Mouse (Mus musculus): ENCODE results near the gene Fam129b. TPM values are rescaled to one million over a fixed set of nuclear protein-coding genes. Genes with fewer than 3 reads are reported as not detected.
A peak's percentile ranks its signal among the peaks of the same experiment; 100 is the strongest.

Gene Fam129b
- polyA plus RNA-seq, 1 experiment from 2014 or later: 47.1 TPM

DNA sequence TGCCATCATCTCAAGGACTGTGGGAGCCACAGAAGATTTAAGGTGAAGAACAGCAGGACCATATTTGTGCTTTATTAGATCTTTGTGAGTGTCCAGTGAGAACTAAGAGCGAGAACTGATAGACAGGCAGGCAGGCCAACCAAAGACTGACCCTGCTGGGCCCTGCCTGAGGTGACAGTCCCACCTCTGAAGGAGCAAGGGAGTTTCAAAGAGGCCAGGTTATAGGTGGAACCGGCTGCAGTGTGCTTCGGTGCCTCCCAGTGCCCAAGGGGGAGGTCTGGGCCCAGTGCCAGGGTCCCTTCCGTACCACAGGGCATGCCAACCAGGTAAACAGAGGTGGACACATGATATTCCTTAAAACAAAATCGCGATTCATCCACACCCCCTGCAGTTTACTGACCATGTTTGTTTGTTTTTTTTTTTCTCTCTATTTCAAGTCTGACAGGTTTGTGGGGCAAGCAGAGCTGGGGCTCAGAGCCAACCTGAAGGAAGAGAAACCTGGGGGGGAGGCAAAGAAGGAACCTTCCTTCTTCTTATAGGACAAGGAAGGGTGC is 6.1 kb upstream of the Fam129b start:
- WGBS: 53% methylated on average over 6 of the region's 6 CpGs
- DNase-seq (ENCODE audit: low spot score): no peak
- Histone ChIP-seq H3K4me1 (peaks cover 38% of the 10 kb centered on the region), H3K9me3 (no peaks in the 10 kb centered on the region), H3K27me3 (ENCODE audit: insufficient read depth, poor library complexity, severe bottlenecking) (no peaks in the 10 kb centered on the region), H3K4me3 (no peak overlapping the region), H3K27ac (no peak overlapping the region), H3K36me3 (no peaks in the 10 kb centered on the region)

DNA sequence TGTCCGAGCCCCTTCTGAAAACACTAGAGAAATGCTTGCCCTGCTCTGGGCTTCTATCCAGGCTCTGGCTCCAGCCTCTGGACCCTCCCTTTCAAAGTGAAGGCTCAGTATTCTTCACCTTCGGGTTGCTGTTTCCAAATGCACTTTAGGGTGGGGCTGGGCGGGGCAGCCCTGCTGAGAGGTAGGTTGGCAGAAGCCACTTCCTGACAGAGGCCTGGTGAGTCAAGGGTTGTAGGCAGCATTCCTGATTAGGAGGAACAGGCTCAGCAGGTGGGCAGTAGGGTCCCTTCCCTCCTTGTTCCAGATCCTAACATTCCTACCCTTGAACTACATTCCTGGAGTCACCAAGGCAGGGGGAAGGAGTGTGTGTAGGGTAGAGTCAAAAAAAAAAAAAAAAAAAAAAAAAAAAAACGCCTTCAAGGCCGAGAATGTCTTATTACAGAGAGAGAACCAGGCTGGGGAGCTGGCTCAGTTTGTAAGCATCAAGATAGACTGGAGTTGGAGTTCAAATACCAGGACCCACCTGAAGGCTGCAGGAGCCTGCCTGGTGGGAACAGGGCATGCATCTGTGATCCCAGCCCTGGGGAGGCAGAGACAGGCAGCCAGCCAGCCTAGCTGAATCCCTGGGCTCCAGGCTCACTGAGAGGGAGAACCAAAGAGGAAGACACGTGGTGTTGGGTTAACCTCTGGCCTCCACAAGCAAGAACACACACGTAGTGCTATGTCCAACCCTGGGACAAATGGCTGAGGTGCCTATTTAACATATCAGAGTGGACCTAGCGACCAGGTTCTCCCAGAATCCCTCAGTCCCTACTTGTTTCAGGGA is 5.4 kb upstream of the Fam129b start:
- WGBS: 42% methylated on average over 8 of the region's 8 CpGs
- no peak overlapping the region for H3K4me3 ChIP-seq
- peak overlapping the region; percentile 56; the same call in 1 of the 2 replicates for H3K27ac ChIP-seq
- H3K27me3 ChIP-seq (ENCODE audit: insufficient read depth, poor library complexity, severe bottlenecking): no peaks in the 10 kb centered on the region
- no peaks in the 10 kb centered on the region for H3K9me3 ChIP-seq
- no peak for DNase-seq (ENCODE audit: low spot score)
- H3K36me3 ChIP-seq: no peaks in the 10 kb centered on the region
- peaks cover 45% of the 10 kb centered on the region for H3K4me1 ChIP-seq

DNA sequence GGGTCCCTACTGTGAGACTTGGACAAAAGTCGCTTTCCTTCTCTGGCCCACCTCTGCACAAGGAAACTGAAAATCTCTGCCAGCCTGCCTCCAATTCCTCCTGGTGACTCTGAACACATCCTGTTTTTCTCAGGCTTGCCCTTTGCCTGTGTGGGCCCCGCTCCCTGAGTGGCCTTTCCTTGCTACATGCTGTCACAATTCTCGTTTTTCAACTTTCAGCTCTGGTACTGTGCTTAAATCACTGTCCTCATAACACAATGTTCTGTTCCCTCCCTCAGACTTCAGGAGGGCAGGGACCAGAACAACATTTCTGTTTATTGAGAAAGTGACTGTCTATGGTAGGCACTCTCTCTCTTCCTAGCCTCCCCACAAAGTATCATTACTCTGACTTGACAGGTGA is 1.8 kb upstream of the Fam129b start:
- peaks cover 71% of the 10 kb centered on the region for H3K4me1 ChIP-seq
- WGBS: 74% methylated on average over 3 of the region's 3 CpGs
- DNase-seq (ENCODE audit: low spot score): no peak
- H3K4me3 ChIP-seq: peak overlapping the region; percentile 87; the same call in 1 of the 2 replicates
- no peaks in the 10 kb centered on the region for H3K9me3 ChIP-seq
- H3K27me3 ChIP-seq (ENCODE audit: insufficient read depth, poor library complexity, severe bottlenecking): no peaks in the 10 kb centered on the region
- no peaks in the 10 kb centered on the region for H3K36me3 ChIP-seq
- H3K27ac ChIP-seq: peak overlapping the region; percentile 97

DNA sequence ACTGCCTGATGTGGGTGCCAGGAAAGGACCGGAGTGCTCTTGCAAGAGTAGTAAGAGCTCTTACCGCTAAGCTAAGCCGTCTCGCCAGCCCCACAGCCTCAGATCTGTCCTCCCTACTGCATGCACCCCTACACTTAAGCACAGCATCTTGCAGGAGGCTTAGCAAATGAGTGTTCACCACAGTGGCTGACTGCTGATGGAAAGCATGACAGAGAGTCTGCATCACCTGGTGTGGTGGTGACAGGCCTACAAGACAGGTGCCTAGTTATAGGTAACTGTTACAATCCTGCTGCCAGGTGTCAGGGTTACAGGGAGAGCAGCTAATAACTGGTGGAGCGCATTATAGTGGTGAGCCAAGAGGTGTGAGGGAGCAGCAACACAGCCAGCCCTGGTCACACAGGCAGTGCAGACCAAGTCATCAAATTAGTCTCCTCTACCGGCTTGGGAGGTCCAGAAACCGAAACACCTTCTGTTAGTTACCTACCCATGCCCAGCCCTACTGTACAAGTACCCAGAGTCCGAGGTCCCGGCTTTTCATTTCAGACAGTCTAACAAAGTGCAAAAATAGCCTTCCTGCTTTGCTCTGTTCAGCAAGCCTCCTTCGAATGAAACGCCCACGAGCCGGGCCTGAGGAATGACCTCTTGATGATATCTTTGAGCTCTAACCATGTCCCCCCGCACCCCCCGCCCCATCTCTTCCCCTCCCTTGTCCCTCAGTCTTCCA is 801 bp upstream of the Fam129b start:
- no peaks in the 10 kb centered on the region for H3K9me3 ChIP-seq
- peaks cover 74% of the 10 kb centered on the region for H3K4me1 ChIP-seq
- 14% methylated on average over 15 of the region's 15 CpGs for WGBS
- DNase-seq (ENCODE audit: low spot score): no peak
- no peaks in the 10 kb centered on the region; the same call in 1 of the 2 replicates for H3K36me3 ChIP-seq
- H3K27me3 ChIP-seq (ENCODE audit: insufficient read depth, poor library complexity, severe bottlenecking): no peaks in the 10 kb centered on the region
- peak overlapping the region; percentile 87 for H3K4me3 ChIP-seq
- peak overlapping the region; percentile 97 for H3K27ac ChIP-seq

DNA sequence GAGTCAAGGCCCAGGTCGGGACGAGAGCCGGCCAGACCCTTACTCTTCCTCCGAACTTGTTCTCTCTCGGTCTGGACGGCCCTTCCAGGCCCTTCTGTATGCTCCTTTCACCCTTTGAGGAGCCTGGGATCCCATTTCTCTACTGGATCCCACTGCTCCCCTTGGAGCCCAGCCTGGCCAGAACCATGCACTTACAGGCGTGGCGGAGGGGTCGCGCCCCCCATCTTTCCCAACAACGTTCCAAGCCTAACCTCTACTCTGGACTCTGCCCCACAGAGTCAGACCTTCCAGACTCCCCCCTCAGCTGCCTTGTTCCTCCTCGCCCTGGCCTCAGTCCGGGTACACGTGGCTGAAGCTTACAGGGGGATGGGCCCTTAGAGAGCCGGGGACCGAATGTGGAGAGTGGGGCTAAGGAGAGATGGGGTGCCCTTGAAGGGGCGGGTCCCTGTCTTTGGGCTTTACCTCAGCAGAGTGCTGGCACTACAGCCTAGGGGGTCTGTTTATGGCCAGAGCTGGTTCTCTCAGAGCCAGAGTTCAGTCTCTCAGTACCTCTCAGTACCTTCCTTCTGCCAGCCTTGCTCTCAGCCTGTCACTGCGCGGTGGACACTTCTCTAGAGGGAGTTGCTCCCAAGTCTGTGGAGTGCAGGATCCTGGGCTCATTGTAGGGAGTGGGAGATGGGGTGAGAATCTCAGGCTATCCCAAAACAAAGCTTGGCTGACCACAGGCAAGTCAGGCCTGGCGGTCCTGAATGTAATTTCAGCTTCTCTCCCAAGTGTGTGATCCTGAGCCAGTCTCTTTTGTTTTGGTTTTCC is 782 bp downstream of the Fam129b start:
- H3K4me1 ChIP-seq: peaks cover 82% of the 10 kb centered on the region
- no peak for DNase-seq (ENCODE audit: low spot score)
- H3K27me3 ChIP-seq (ENCODE audit: insufficient read depth, poor library complexity, severe bottlenecking): no peaks in the 10 kb centered on the region
- H3K27ac ChIP-seq: peak overlapping the region; percentile 97
- WGBS: 2% methylated on average over 20 of the region's 20 CpGs
- H3K9me3 ChIP-seq: no peaks in the 10 kb centered on the region
- H3K4me3 ChIP-seq: peak overlapping the region; percentile 87
- H3K36me3 ChIP-seq: no peaks in the 10 kb centered on the region; the same call in 1 of the 2 replicates

DNA sequence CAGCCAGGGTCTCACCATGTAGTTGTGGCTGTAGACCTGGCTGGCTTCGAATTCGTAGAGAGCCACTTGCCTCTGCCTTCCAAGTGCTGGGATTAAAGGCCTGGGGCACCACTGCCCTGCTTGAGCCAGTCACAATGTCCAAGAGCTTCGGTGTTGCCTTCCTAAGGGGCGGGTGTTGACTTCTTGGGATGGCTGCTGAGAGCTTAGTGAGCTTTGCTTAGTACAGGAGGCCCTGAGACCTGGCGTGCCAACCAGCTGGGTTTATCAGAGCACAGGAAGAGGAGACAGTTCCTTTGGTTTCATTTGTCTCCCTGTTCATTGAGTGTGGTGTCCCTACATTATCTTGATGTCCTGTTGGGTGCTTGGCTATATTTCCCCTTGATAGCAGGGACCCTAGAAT is 1.4 kb downstream of the Fam129b start:
- Histone ChIP-seq H3K27me3 (ENCODE audit: insufficient read depth, poor library complexity, severe bottlenecking) (no peaks in the 10 kb centered on the region), H3K36me3 (no peaks in the 10 kb centered on the region; the same call in 1 of the 2 replicates), H3K9me3 (no peaks in the 10 kb centered on the region), H3K27ac (peak overlapping the region; percentile 97), H3K4me3 (peak overlapping the region; percentile 87), H3K4me1 (peaks cover 88% of the 10 kb centered on the region)
- 17% methylated on average over 5 of the region's 5 CpGs for WGBS
- no peak for DNase-seq (ENCODE audit: low spot score)

DNA sequence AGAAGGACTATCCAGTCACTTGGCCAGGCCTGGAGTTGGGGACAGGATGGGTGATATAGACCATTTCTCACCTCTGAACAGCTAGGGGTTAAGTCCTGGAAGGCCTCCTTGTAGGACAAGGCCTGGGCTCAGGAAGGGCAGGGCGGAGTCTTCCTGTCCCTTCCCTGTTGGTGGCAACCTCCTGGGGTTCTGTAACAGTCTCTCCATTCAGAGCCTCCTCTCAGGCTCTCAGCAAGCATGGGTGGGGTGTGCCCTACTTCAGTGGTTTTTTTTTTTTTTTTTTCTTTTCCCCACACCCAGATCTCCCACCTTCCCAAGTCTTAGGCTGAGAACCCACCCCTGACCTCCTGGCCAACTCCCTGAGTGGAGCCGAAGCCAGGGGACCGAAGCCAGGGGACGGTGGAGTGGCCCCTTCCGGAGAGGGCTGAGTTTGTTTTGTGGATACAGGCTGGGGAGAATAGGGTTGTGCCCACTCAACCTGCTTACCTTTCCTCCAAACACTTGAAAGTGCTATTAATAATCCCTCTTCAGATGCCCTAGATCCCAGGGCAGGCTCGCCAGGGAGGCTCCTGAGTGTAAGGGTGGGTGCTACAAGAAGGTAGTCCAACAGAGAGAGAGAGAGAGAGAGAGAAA is 2.0 kb downstream of the Fam129b start:
- H3K4me1 ChIP-seq: peaks cover 94% of the 10 kb centered on the region
- no peak for DNase-seq (ENCODE audit: low spot score)
- WGBS: 24% methylated on average over 6 of the region's 6 CpGs

DNA sequence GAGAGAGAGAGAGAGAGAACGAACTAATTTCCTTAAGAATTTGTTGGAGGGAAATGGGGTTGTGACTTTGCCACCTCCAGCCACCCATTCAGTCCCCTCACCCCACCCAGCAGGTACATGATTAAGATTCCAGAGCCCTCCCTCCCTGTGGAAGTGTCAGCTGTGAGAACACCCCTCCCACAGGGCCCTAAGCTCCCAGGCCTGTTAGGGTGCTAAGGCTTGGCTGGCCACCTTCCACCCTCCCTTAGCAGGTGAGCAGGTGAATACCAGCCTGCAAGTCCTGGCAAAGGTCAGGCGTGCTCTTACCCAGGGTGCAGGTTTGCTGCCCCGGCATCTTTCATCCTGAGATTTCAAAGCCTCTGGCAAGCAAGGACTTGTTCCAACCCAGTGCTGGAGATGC is 2.5 kb downstream of the Fam129b start:
- Histone ChIP-seq H3K27me3 (ENCODE audit: insufficient read depth, poor library complexity, severe bottlenecking) (no peaks in the 10 kb centered on the region), H3K36me3 (no peaks in the 10 kb centered on the region; the same call in 1 of the 2 replicates), H3K27ac (peak overlapping the region; percentile 97), H3K4me3 (peak overlapping the region; percentile 87), H3K4me1 (peaks cover 99% of the 10 kb centered on the region), H3K9me3 (no peaks in the 10 kb centered on the region)
- 49% methylated on average over 3 of the region's 3 CpGs for WGBS
- DNase-seq (ENCODE audit: low spot score): no peak

More for the DNA sequence above, 2.0 kb downstream of the Fam129b start:
- Histone ChIP-seq H3K4me3 (peak overlapping the region; percentile 87), H3K36me3 (no peaks in the 10 kb centered on the region; the same call in 1 of the 2 replicates), H3K27ac (peak overlapping the region; percentile 97), H3K27me3 (ENCODE audit: insufficient read depth, poor library complexity, severe bottlenecking) (no peaks in the 10 kb centered on the region), H3K9me3 (no peaks in the 10 kb centered on the region)

DNA sequence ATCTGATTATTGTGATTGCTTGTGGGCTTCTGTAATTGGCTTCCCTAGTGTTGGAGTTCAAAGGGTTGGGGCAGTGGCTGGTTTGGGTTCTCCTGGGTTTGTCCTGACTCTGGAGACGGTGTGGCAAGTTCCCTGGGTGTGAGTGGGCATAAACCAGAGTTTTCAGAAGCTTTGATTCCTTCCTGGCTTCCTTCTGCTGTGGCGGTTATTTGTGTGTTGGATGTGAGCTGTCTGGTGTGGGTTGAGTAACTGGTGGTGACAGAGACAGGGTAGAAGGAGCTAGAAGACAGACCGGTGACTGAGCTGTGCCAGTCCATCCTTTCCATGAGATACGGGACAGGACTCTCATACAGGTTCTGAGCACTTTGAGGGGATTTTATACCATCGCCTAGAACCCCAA is 3.7 kb downstream of the Fam129b start:
- no peak for DNase-seq (ENCODE audit: low spot score)
- Histone ChIP-seq H3K27me3 (ENCODE audit: insufficient read depth, poor library complexity, severe bottlenecking) (no peaks in the 10 kb centered on the region), H3K9me3 (no peaks in the 10 kb centered on the region), H3K4me3 (no peak overlapping the region), H3K27ac (peak overlapping the region; percentile 97; the same call in 1 of the 2 replicates), H3K36me3 (no peaks in the 10 kb centered on the region; the same call in 1 of the 2 replicates), H3K4me1 (peaks cover 99% of the 10 kb centered on the region)
- WGBS: 66% methylated on average over 5 of the region's 5 CpGs

DNA sequence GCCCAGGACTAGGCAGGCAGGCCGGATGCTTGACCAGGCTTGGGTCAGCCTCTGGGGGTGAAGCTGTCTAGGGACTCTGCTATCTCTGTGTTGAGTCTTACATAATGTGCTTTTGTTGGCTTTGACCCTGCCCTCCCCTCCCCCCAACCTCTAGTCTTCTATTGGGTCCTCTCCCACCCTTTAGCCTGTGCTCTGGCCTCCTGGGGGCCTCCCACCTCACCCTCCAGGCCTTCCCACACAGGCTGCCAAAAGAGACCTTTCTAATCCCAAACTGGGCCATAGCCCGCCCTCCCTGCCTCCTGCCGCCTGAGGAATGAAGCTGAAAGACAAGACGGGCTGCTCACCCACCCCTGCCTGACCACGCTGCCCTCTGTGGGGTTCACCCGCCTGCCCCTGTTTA is 5.1 kb downstream of the Fam129b start:
- peak overlapping the region; percentile 2; the same call in 1 of the 2 replicates for H3K4me3 ChIP-seq
- WGBS: 27% methylated on average over 6 of the region's 6 CpGs

DNA sequence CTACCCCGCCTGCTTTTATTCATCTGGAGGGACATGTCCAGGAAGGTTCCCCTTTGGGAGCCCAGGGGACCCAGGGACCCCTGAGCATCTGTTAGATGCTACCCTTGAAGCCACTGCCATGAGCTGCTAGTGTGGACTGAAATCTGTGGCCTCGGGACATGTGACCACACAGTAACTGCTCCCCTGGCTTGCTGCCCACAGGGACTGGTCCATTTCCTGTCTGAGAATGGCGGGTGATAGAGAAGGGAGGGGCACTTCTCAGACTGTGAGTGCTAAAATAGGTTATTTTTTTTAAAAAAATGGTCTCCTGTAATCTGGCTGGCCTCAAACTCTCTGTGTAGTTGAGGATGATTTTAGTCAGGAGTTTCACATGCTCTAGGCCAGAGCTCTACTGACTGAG is 5.8 kb downstream of the Fam129b start:
- Histone ChIP-seq H3K27ac (peak overlapping the region; percentile 82), H3K27me3 (ENCODE audit: insufficient read depth, poor library complexity, severe bottlenecking) (no peaks in the 10 kb centered on the region), H3K36me3 (peaks cover 5% of the 10 kb centered on the region), H3K4me1 (peaks cover 96% of the 10 kb centered on the region), H3K9me3 (no peaks in the 10 kb centered on the region), H3K4me3 (peak overlapping the region; percentile 2; the same call in 1 of the 2 replicates)
- WGBS: 34% methylated on average over 3 of the region's 3 CpGs
- DNase-seq (ENCODE audit: low spot score): no peak

More for the DNA sequence above, 5.1 kb downstream of the Fam129b start:
- Histone ChIP-seq H3K27me3 (ENCODE audit: insufficient read depth, poor library complexity, severe bottlenecking) (no peaks in the 10 kb centered on the region), H3K4me1 (peaks cover 97% of the 10 kb centered on the region), H3K9me3 (no peaks in the 10 kb centered on the region), H3K36me3 (peaks cover 5% of the 10 kb centered on the region), H3K27ac (peak overlapping the region; percentile 82)
- DNase-seq (ENCODE audit: low spot score): no peak

Data from heart, embryonic 10.5 days (tissue).